40 mouse cellular contexts compared by ENCODE assay signal in the genomic region with DNA sequence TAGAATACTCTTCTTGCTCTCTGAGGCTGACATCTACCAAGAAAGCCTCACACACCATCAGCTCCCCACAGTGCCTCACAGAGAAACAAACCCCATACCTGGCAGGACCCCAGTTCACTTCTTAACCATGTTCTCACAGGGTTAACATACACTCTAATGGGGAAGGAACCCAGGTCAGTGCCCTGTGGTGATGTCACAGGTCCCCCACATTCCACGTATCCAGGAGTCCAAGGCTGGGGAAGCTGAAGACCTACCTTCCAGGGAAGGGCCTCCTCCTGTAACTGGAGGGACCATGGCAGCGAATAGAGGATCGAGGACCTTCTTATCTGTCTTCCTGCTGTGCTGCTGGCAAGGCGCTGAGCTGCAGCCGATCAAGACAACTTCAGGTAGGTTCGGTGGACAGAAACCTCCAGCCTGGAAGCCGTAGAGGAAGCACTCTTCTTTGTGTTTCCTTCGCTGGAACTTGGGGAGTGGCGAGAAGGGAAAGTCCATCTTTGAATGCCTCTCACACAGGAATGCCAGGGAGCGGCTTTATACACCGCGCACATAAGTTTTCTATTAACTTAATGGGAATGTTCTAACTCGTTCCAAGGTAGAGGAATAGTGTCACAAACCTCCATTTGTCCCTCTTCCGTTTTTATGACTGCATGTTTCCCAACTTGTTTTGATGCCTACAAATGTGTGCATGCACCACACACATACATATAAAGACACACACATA. TPM values are rescaled to one million over a fixed set of nuclear protein-coding genes. Genes with fewer than 3 reads are reported as not detected.
DNase-seq lines count a peak whose midpoint lies in the region; ATAC-seq lines count a peak whose summit lies in the region.
"Had no signal": no experiment of that assay in that cellular context is flagged by ENCODE, and none has a peak within 500 bp of the region (broad histone marks: within the 10 kb centered on the region; RNA-seq: fewer than 3 reads in every experiment).

A gene (plus strand): TSS at position 216 of the 721 bp plus-strand sequence.

- DNase-seq in heart, adult 11 months: peak; percentile 82
- no peak for DNase-seq in heart, postnatal 14 days
- no peak for DNase-seq in limb, embryonic 10.5 days (ENCODE audit: low spot score)
- DNase-seq in large intestine, adult 2 months (ENCODE audit: low read depth, low spot score): peak; percentile 33
- DNase-seq in adrenal gland, adult (ENCODE audit: inconsistent age in 2 of 2, low spot score in 1 of 2): no peak
- DNase-seq: adrenal gland, postnatal 25 days; cerebellum, adult 18-20 months; cerebellum, postnatal 10 days; forebrain, postnatal 0 days; gastrocnemius, postnatal 10 days; left cerebral cortex, postnatal 4 days; lung, embryonic 14.5 days; lung, postnatal 14 days; right cerebral cortex, adult 18-20 months had no signal

- intact Hi-C loops in heart, postnatal 14 days (cut with DNase I): no loop called here

- no peak within 1 kb of the TSS for H3K9ac ChIP-seq in limb, embryonic 13.5 days
- no peak within 1 kb of the TSS for H3K9ac ChIP-seq in intestine, embryonic 15.5 days
- no peak within 1 kb of the TSS for H3K9ac ChIP-seq in midbrain, embryonic 15.5 days
- H3K9ac ChIP-seq: forebrain, postnatal 0 days; hindbrain, embryonic 14.5 days; liver, embryonic 15.5 days; lung, embryonic 14.5 days; neural tube, embryonic 12.5 days had no signal

- no peaks in the 10 kb centered on the region for H3K36me3 ChIP-seq in limb, embryonic 13.5 days
- no peaks in the 10 kb centered on the region for H3K36me3 ChIP-seq in limb, embryonic 10.5 days
- no peaks in the 10 kb centered on the region for H3K36me3 ChIP-seq in intestine, embryonic 15.5 days
- H3K36me3 ChIP-seq in midbrain, embryonic 15.5 days (replicated peaks): no peaks in the 10 kb centered on the region
- H3K36me3 ChIP-seq: liver, embryonic 15.5 days; neural tube, embryonic 12.5 days had no signal

- 0 out of 2 replicates have a peak within 1 kb of the TSS, but pooled peaks have one; percentile 9 for H3K4me2 ChIP-seq in limb, embryonic 13.5 days (replicated peaks)
- H3K4me2 ChIP-seq in intestine, embryonic 15.5 days (replicated peaks): peak within 1 kb of the TSS; percentile 14; the same call in 1 of the 2 replicates
- no peak within 1 kb of the TSS for H3K4me2 ChIP-seq in midbrain, embryonic 15.5 days
- H3K4me2 ChIP-seq: heart, embryonic 11.5 days; hindbrain, embryonic 14.5 days; liver, embryonic 15.5 days; lung, embryonic 14.5 days; neural tube, embryonic 12.5 days had no signal

- no peak within 1 kb of the TSS for H3K27ac ChIP-seq in limb, embryonic 13.5 days
- H3K27ac ChIP-seq in limb, embryonic 10.5 days: no peak within 1 kb of the TSS
- H3K27ac ChIP-seq in intestine, embryonic 15.5 days: no peak within 1 kb of the TSS
- H3K27ac ChIP-seq in midbrain, embryonic 15.5 days: no peak within 1 kb of the TSS
- H3K27ac ChIP-seq: hindbrain, embryonic 14.5 days; liver, embryonic 15.5 days; neural tube, embryonic 12.5 days; stomach, postnatal 0 days had no signal

- no peak for ATAC-seq in limb, embryonic 13.5 days (ENCODE audit: low FRiP score, low read depth)
- peak; percentile 77 for ATAC-seq in intestine, embryonic 15.5 days
- ATAC-seq in midbrain, embryonic 15.5 days (replicated peaks): no peak
- ATAC-seq: forebrain, postnatal 0 days had no signal

- 46% methylated on average over 14 of the region's 14 CpGs for WGBS in limb, embryonic 13.5 days
- WGBS in limb, embryonic 10.5 days: 67% methylated on average over 14 of the region's 14 CpGs
- WGBS in intestine, embryonic 15.5 days: 53% methylated on average over 14 of the region's 14 CpGs
- 28% methylated on average over 14 of the region's 14 CpGs for WGBS in large intestine, adult 2 months
- 82% methylated on average over 14 of the region's 14 CpGs for WGBS in midbrain, embryonic 15.5 days

- no peak within 1 kb of the TSS for H3K4me3 ChIP-seq in limb, embryonic 13.5 days
- no peak within 1 kb of the TSS for H3K4me3 ChIP-seq in limb, embryonic 10.5 days
- H3K4me3 ChIP-seq in intestine, embryonic 15.5 days (replicated peaks): no peak within 1 kb of the TSS
- H3K4me3 ChIP-seq in midbrain, embryonic 15.5 days: no peak within 1 kb of the TSS
- H3K4me3 ChIP-seq: erythroblast, embryonic 14.5 days; liver, embryonic 15.5 days; myocyte; neural tube, embryonic 12.5 days had no signal

- H3K4me1 ChIP-seq in limb, embryonic 13.5 days: peaks cover 7% of the 10 kb centered on the region
- peaks cover 6% of the 10 kb centered on the region; the same call in 1 of the 2 replicates for H3K4me1 ChIP-seq in limb, embryonic 10.5 days
- no peaks in the 10 kb centered on the region for H3K4me1 ChIP-seq in intestine, embryonic 15.5 days (replicated peaks)
- no peaks in the 10 kb centered on the region for H3K4me1 ChIP-seq in midbrain, embryonic 15.5 days
- H3K4me1 ChIP-seq: liver, embryonic 15.5 days; neural tube, embryonic 12.5 days had no signal

- peaks cover 25% of the 10 kb centered on the region for H3K27me3 ChIP-seq in limb, embryonic 13.5 days
- H3K27me3 ChIP-seq in limb, embryonic 10.5 days (ENCODE audit: low read depth, poor library complexity, severe bottlenecking): peaks cover 31% of the 10 kb centered on the region
- H3K27me3 ChIP-seq in intestine, embryonic 15.5 days (replicated peaks): no peaks in the 10 kb centered on the region; the same call in none of the 2 replicates
- H3K27me3 ChIP-seq in midbrain, embryonic 15.5 days (replicated peaks): peaks cover 7% of the 10 kb centered on the region; the same call in 1 of the 2 replicates

- H3K9me3 ChIP-seq in limb, embryonic 13.5 days: no peaks in the 10 kb centered on the region
- H3K9me3 ChIP-seq in limb, embryonic 10.5 days (replicated peaks): no peaks in the 10 kb centered on the region
- no peaks in the 10 kb centered on the region for H3K9me3 ChIP-seq in intestine, embryonic 15.5 days
- no peaks in the 10 kb centered on the region for H3K9me3 ChIP-seq in midbrain, embryonic 15.5 days
- H3K9me3 ChIP-seq: liver, embryonic 15.5 days; neural tube, embryonic 12.5 days had no signal

RNA-seq across cellular contexts. Expression of the gene that starts here (rescaled TPM):
- not detected for total RNA-seq in heart, postnatal 14 days (2021)
- not detected in 2 replicates for polyA plus RNA-seq in limb, embryonic 13.5 days (2015; fragmentation: Nextera tagmentation; extraction: Ambion mirVana)
- not detected in 2 replicates for polyA plus RNA-seq in limb, embryonic 10.5 days (2016; fragmentation: Nextera tagmentation; extraction: Ambion mirVana)
- polyA plus RNA-seq in intestine, embryonic 15.5 days (2015; fragmentation: Nextera tagmentation; extraction: Ambion mirVana): 0.33 TPM in 1 of 2 replicates, not detected in the other
- polyA plus RNA-seq in large intestine, adult 2 months (2012; rRNA removed): not detected in 2 replicates
- not detected in 2 replicates for polyA plus RNA-seq in midbrain, embryonic 15.5 days (2015; fragmentation: Nextera tagmentation; extraction: Ambion mirVana)
- total RNA-seq: adrenal gland, adult 18-20 months; adrenal gland, postnatal 25 days; CH12.LX; common myeloid progenitor, adult 5-6 weeks; ES-E14; forebrain, postnatal 0 days; gastrocnemius, postnatal 10 days; hematopoietic stem cell, adult 5-6 weeks; layer of hippocampus, adult 8-10 months; layer of hippocampus, postnatal 25 days; left cerebral cortex, postnatal 4 days; liver, adult 2 months; midbrain, postnatal 0 days had no signal
- polyA plus RNA-seq: brain, embryonic 14.5 days; C2C12; embryonic facial prominence, embryonic 14.5 days; erythroblast, embryonic 14.5 days; forebrain, embryonic 11.5 days; forebrain, postnatal 0 days; gonadal fat pad, adult 2 months; heart, embryonic 11.5 days; heart, embryonic 16.5 days; hindbrain, embryonic 14.5 days; liver, adult 2 months; liver, embryonic 15.5 days; lung, embryonic 14.5 days; midbrain, postnatal 0 days; myocyte; neural tube, embryonic 12.5 days; spleen, adult 2 months; stomach, postnatal 0 days had no signal

Comparison
In these comparisons a context has a peak if more than half of its experiments do, and no peak if none do; other contexts are left out.
1. Peak in ATAC-seq and H3K4me2 ChIP-seq in intestine, embryonic 15.5 days; RNA of the gene not detected or under 1 TPM.
2. Peak in DNase-seq in large intestine, adult 2 months; RNA of the gene not detected or under 1 TPM.